In the genomic region with DNA sequence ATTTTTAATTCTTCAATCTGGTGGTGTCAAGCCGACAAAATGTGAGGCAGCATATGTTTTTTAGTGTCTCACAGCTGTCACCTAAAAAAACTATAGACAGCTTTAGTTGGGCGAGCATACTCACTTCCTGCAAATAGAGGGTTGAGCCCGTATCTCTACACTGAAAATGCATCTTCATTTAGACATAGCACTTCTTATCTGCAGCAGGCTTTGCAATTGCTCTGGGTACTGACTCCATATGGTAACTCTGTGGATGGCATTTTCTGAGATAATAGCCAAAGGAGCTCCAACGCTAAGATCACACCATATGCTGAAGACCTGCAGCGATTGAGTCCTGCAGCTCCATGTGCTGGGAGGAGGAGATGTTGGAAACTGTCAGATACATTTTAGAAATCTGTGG, we compare ENCODE assay signal across 13 mouse cellular contexts. TPM values are rescaled to one million over a fixed set of nuclear protein-coding genes. Genes with fewer than 3 reads are reported as not detected.
A peak's percentile ranks its signal among the peaks of the same experiment; 100 is the strongest.
DNase-seq lines count a peak whose midpoint lies in the region; ATAC-seq and TF ChIP-seq lines count a peak whose summit lies in the region.
"Had no signal": no experiment of that assay in that cellular context is flagged by ENCODE, and none has a peak within 500 bp of the region (broad histone marks: within the 10 kb centered on the region; RNA-seq: fewer than 3 reads in every experiment).

No protein-coding gene starts in this region.

- H3K9ac ChIP-seq in stomach, postnatal 0 days (ENCODE audit: low read length), result no peak overlapping the region
- H3K9ac ChIP-seq: kidney, embryonic 15.5 days; limb, embryonic 12.5 days had no signal

- TF ChIP-seq CTCF in stomach, postnatal 0 days (IDR thresholded peaks at IDR 0.05; ENCODE audit: low read depth), result no peak

- H3K27me3 ChIP-seq in stomach, postnatal 0 days (ENCODE audit: control insufficient read depth, insufficient read depth, low read length), result no peaks in the 10 kb centered on the region
- H3K27me3 ChIP-seq: kidney, embryonic 15.5 days; limb, embryonic 12.5 days had no signal

- H3K4me2 ChIP-seq in stomach, postnatal 0 days (replicated peaks; ENCODE audit: low read depth), result no peak overlapping the region
- H3K4me2 ChIP-seq: kidney, embryonic 15.5 days; limb, embryonic 12.5 days had no signal

- WGBS in stomach, postnatal 0 days, result 91% methylated on average over 5 of the region's 5 CpGs

- no peak overlapping the region for H3K4me3 ChIP-seq in stomach, postnatal 0 days (ENCODE audit: low read depth, low read length)
- H3K4me3 ChIP-seq: kidney, embryonic 15.5 days; limb, embryonic 12.5 days had no signal

- DNase-seq in right cerebral cortex, adult 18-20 months, result peak; percentile 56
- no peak for DNase-seq in right cerebral cortex, postnatal 14 days
- DNase-seq in cerebellum, adult 9-11 months, result peak; percentile 39
- peak; percentile 20 to 51 for DNase-seq in layer of hippocampus, postnatal 14 days (ENCODE audit: low spot score in 2 of 2)
- DNase-seq in thymus, postnatal 25 days, result no peak
- DNase-seq in ovary, postnatal 10 days (ENCODE audit: low spot score), result no peak
- no peak for DNase-seq in stomach, postnatal 0 days (ENCODE audit: low spot score)
- DNase-seq: heart, adult 11 months; lung, adult 18-20 months had no signal

- H3K27ac ChIP-seq in stomach, postnatal 0 days (replicated peaks), result no peak overlapping the region
- H3K27ac ChIP-seq: kidney, embryonic 15.5 days; limb, embryonic 12.5 days; macrophage had no signal

- TF ChIP-seq EP300 in stomach, postnatal 0 days (optimal IDR thresholded peaks at IDR 0.05), result no peak

- ATAC-seq in stomach, postnatal 0 days (ENCODE audit: low FRiP score, low TSS enrichment), result no peak
- ATAC-seq: midbrain, embryonic 16.5 days had no signal

- H3K9me3 ChIP-seq in stomach, postnatal 0 days (ENCODE audit: control insufficient read depth, low read length), result no peaks in the 10 kb centered on the region
- H3K9me3 ChIP-seq: kidney, embryonic 15.5 days; limb, embryonic 12.5 days had no signal

- H3K36me3 ChIP-seq in stomach, postnatal 0 days (ENCODE audit: control insufficient read depth, insufficient read depth, low read length), result no peaks in the 10 kb centered on the region
- H3K36me3 ChIP-seq: kidney, embryonic 15.5 days; limb, embryonic 12.5 days had no signal

- H3K4me1 ChIP-seq in stomach, postnatal 0 days (replicated peaks; ENCODE audit: control insufficient read depth, insufficient read depth), result no peaks in the 10 kb centered on the region
- H3K4me1 ChIP-seq: kidney, embryonic 15.5 days; limb, embryonic 12.5 days had no signal

RNA-seq across cellular contexts. Expression of a gene that starts 49.8 kb away (rescaled TPM):
- total RNA-seq in layer of hippocampus, postnatal 14 days (2021), result 1 to 10 TPM; 3.4 to 5.5 TPM
- 0.15 and 0.22 TPM in 2 replicates for polyA plus RNA-seq in stomach, postnatal 0 days (2015; fragmentation: Nextera tagmentation; extraction: Ambion mirVana)
- polyA plus RNA-seq: macrophage had no signal

Comparison
In these comparisons a context has a peak if more than half of its experiments do, and no peak if none do; other contexts are left out.
1. DNase-seq: peak in right cerebral cortex, adult 18-20 months (single experiment), cerebellum, adult 9-11 months (single experiment) and layer of hippocampus, postnatal 14 days (2 of 2); none in right cerebral cortex, postnatal 14 days (single experiment), thymus, postnatal 25 days (single experiment), ovary, postnatal 10 days (single experiment) and stomach, postnatal 0 days (single experiment).